Mouse (Mus musculus) small intestine, adult 2 months (tissue): ENCODE results near the gene Gm9508.

Source experiments
- CTCF ChIP-seq: fragments of 200-500 bp; IDR thresholded peaks from 2 replicates; pipeline ENCODE4 v1.5.1; 2012; ENCODE audit warnings: low read depth, mild to moderate bottlenecking, control low read depth, inconsistent platforms, low read length, moderate library complexity, mixed read lengths; ENCODE audit not compliant: insufficient replicate concordance, insufficient read length; ENCODE audit errors: extremely low read depth
- POLR2A ChIP-seq: fragments of 200-500 bp; IDR thresholded peaks from 2 replicates; pipeline ENCODE4 v1.6.1; 2012; ENCODE audit warnings: low read depth, mild to moderate bottlenecking, control low read depth, inconsistent platforms, low read length, moderate library complexity

DNA sequence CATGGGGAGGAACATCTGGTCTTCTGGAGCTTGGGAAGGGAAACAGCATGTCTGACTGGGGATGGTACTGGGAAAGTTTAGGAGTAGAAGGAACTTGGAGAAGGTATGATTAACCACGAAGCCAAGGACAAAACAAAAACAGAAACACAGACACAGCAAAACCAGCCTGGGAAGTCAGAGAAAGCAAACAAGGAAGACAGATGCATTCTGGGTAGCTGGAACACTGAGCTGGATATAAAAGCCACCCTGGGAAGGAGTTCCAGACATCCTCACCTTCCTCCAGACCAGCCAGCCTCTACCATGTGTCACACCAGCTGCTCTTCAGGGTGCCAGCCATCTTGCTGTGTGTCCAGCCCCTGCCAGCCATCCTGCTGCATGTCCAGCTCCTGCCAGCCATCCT, 18.5 kb upstream of the Gm9508 start, which contains the start of gene Gm10142:
- TF ChIP-seq POLR2A (no peak), CTCF (no peak)
